Mouse (Mus musculus) G1E (cell line): ENCODE results near the gene Eef2k.

ENCODE experiments used
- CTCF ChIP-seq: IDR thresholded peaks from 2 replicates; pipeline ENCODE4 v1.5.1; 2012; ENCODE audit warnings: low read depth, low read length, inconsistent platforms, mixed read lengths
- GATA1 ChIP-seq: IDR thresholded peaks from 2 replicates; pipeline ENCODE4 v1.6.1; 2012; ENCODE audit warnings: borderline replicate concordance, low read length, inconsistent platforms, mixed read lengths

DNA sequence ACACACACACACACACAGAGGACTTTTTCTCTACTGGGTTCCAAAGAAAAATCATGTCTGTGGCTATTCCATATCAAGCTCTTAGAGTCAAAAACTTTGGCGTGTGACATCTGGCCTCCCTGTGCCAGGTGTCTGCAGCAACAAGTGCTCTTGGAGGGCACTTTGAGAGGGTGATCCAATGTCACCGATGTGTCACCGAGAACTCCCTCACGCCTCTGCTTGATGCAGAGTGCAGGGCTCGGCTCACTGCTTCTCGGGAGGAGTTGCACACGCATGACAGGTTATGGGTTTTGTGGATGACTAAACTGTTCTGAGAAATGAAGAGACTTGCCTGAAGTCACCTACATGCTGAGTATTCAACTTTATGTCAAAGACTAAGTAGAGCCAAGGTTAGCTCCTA, 54.4 kb downstream of the Eef2k start:
- TF ChIP-seq CTCF (no peak), GATA1 (no peak)
